Mouse (Mus musculus) G1E (cell line): Measurements from ENCODE around the gene Gabarap.

Experiments
- CTCF ChIP-seq: IDR thresholded peaks from 2 replicates; pipeline ENCODE4 v1.5.1; 2012; ENCODE audit warnings: low read depth, low read length, inconsistent platforms, mixed read lengths
- GATA1 ChIP-seq: IDR thresholded peaks from 2 replicates; pipeline ENCODE4 v1.6.1; 2012; ENCODE audit warnings: borderline replicate concordance, low read length, inconsistent platforms, mixed read lengths
- GATA2 ChIP-seq: IDR thresholded peaks from 2 replicates; pipeline ENCODE4 v1.6.1; 2012; ENCODE audit warnings: low read depth, low read length, inconsistent platforms, borderline replicate concordance
- POLR2AphosphoS5 ChIP-seq: IDR thresholded peaks from 2 replicates; pipeline ENCODE4 v1.6.1; 2012; ENCODE audit warnings: low read depth, low read length, inconsistent platforms; ENCODE audit not compliant: insufficient replicate concordance
- TAL1 ChIP-seq: conservative IDR thresholded peaks from 2 replicates; pipeline ENCODE4 v1.6.1; 2012; ENCODE audit warnings: low read depth, low read length, inconsistent platforms, mixed read lengths

DNA sequence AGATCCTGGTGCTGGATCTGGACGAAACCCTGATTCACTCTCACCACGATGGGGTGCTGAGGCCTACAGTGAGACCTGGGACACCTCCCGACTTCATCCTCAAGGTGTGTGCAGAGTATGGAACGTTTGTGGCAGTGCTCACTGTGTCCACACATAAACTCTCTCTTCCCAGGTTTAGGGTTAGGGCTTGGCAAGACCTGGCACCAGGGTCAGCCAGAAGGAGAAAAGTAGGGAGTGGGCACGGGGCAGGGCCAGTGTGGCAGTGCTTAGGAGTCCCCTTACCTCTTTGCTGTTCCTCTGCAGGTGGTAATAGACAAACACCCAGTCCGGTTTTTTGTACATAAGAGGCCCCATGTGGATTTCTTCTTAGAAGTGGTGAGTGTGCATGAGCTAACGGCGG is 6.5 kb upstream of the Gabarap start:
- no peak for TF ChIP-seq CTCF
- no peak for TF ChIP-seq GATA1
- TF ChIP-seq GATA2 = no peak
- no peak for TF ChIP-seq POLR2AphosphoS5
- TF ChIP-seq TAL1 = no peak
